Mouse (Mus musculus) adrenal gland, adult 2 months (tissue): ENCODE results near the gene Plet1. TPM values are rescaled to one million over a fixed set of nuclear protein-coding genes. Genes with fewer than 3 reads are reported as not detected.
A peak's percentile ranks its signal among the peaks of the same experiment; 100 is the strongest.

ENCODE experiments used
- DNase-seq: peaks from one replicate; pipeline ENCODE4 v3.0.0; 2021
- polyA plus RNA-seq: library from polyadenylated mRNA; depleted of rRNA; stranded (reverse); fragments of >200 nt; gene quantifications from 2 replicates; pipeline ENCODE4 v1.2.3, GENCODE M21; 2012; rRNA removed
- total RNA-seq, 2 experiments: library from RNA; stranded (reverse); gene quantifications; 2 replicates each; pipeline ENCODE4 v1.2.3; 2021

The Plet1 gene
- total and polyA plus RNA-seq, 3 experiments: 0.46 to 0.59 TPM; not detected in 1

DNA sequence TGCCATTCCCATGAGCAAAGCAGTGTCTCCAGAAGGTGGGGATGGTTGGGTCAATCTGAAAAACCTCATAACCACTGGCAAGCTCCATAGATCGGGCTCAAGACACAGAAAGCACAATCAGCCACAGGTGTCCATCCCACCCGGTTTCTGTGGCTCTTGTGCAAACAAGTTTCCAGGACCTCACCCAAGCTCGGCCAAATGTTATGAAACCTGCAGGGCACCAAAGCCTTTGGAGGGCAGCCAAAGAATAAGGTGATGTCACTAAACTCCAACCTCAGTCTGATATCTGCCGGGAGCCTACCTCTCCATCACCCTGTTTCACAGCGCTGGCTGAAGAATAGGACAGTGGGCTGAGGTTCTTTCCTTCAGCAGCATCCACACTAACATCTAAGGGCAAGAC is 41.6 kb downstream of the Plet1 start:
- no peak for DNase-seq

DNA sequence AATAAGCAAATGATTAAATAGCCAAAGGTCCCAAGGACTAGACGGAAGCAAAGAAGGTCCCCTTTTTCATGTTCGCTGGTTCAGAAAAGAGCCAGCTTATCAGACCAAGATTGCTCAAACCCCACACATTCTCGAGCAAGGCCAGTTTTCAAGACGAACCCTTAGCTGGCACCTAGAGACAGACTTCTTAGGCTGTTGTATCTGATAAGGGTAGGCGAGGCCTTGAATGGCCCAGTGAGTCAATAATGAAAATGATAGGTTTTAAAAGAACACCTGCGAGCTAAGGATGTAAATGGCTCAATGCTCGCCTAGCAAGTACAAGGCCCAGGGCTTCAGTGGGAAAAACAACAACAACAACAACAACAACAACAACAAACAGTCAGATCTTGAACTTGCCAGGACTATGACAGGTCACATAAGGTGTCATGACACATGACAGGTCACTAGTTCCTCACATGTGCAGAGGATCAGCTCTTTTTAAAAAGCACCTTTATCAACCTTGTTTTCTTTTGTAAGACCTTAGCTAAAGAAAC is 42.3 kb downstream of the Plet1 start:
- DNase-seq: no peak

DNA sequence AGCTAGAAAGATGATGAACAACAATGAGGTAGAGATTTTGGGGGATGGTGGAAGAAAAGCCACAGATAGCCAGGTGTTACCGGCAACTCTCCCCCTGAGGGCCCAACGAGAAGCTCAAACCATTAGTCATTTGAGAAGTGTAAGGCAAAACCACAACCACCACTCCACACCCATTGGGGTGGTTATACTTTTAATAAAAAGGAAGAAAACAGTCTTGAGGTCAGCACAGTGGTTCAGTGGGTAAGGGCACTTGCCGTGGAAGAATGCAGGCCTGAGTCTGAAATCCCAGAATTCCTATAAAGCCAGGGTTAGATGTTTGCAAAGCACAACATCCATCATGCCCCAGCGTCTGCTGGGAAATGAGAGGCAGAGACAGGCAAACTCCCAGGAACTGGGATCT is 43.0 kb downstream of the Plet1 start:
- DNase-seq: no peak

DNA sequence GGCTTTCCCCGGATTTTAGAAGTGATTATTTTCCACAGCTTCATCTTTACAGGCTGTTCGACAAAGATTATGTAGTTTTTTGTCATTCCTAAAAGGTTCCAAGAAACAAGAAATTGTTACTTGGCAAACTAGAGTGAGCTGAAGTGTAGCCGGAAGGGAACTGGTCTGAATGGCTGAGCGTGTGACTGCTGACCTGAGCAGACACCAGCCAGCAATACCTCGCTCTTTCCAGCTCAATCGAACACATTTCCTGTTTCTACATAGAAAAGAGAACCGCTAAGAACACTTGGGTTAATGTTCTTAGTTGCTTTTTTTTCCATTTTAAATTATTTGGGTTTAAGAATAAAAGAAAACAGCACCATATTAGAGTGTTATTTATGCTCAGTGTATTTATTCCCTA is 45.8 kb downstream of the Plet1 start:
- no peak for DNase-seq

DNA sequence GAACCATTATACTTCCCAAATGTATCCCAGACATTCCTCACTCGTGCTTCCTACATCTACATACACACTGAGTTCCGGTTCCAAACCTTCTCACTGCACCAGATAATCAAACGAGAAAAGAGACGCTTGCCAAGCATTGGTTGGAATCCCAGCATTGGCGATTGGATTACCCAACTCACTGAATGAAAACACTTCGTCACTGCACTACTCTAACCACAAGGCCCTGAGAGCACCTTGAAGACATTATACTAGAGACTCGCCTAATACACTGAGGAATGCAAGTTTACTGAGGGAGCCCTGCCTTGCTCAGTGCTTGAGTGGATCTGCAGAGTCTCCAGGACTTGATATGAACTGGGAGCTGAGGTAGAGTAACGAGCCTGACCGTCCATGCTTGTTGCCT is 48.1 kb downstream of the Plet1 start:
- no peak for DNase-seq

DNA sequence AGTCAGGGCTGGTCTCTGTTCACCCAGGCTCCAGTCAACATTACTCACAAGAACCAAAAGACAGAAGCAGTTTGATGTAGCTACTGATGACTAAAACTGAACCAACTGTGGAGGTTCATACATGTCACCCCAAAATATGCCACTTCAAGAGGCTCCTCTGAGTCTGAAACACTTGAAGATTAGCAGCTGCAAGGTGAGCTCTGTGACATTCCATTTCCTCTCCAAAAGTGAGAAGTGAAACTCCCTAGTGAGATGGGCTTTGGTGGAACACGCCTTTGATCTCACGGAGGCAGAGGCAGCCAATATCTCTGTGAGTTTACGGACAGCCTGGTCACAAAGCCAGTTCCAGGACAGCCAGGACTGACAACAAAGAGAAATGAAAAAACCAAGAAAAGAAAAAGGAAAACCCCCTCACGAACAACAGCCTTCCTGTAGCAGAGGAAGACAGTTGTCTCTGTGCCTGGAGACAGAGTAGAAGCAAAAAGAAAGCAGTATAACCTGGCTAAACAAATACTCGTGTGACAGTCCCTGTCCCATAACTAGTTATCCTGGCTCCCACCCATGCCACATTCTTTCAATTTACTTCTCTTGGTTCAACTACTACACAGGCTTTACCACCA is 53.6 kb downstream of the Plet1 start:
- no peak for DNase-seq

DNA sequence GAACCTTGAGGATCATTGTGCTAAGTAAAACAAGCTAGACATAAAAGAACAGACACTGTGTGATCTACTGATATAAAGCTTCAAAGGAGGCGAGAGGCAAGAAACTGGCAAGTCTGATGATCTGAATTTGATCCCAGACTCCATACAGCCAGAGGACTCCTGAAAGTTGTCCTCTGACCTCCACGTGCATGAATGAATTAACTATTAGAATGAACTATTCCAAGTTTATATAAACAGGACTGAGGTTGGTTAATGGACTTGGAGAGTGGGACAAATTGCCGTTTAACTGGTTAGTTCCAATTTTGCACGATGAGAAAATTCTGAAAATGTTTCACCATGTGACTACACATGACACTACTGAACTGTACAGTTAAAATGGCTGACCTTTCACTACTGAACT is 54.6 kb downstream of the Plet1 start:
- no peak for DNase-seq

DNA sequence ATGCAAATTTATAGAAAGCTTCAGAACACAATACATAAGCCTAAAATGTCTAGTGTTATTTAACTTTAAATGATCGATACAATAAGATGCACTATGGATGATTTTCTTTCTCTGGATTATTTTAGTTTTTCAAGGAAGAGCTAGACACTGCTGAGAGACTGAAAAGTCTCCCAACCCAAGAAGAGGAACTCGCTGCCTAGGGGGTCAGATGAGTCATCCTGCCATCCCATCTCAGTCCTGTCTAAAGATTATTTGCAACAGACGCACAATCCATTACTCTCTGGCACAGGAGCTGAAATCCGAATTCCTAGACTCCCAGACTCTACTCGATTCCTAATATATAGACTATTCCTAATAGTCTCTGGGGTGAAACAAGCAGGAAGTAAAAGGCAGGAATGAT is 57.9 kb downstream of the Plet1 start:
- no peak for DNase-seq

DNA sequence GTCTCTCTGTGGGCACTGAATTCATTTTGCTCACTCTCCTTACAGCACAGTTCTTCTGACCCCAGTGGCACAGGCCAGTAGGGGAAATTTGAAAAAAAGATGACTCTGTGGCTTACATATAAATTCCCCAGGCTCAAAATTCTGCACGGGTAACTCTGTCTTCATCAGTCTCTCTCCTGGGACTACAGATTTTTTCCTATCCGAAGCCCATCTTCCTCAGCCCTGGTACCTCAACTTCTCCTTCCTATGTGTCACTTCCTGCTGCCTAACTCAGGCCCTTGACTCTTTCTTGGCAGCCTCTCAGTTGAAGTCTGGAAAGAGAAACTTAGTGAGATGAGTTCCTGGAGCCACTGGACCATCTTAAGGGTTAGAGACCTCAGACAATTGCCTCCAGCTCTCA is 59.2 kb downstream of the Plet1 start:
- DNase-seq: no peak

DNA sequence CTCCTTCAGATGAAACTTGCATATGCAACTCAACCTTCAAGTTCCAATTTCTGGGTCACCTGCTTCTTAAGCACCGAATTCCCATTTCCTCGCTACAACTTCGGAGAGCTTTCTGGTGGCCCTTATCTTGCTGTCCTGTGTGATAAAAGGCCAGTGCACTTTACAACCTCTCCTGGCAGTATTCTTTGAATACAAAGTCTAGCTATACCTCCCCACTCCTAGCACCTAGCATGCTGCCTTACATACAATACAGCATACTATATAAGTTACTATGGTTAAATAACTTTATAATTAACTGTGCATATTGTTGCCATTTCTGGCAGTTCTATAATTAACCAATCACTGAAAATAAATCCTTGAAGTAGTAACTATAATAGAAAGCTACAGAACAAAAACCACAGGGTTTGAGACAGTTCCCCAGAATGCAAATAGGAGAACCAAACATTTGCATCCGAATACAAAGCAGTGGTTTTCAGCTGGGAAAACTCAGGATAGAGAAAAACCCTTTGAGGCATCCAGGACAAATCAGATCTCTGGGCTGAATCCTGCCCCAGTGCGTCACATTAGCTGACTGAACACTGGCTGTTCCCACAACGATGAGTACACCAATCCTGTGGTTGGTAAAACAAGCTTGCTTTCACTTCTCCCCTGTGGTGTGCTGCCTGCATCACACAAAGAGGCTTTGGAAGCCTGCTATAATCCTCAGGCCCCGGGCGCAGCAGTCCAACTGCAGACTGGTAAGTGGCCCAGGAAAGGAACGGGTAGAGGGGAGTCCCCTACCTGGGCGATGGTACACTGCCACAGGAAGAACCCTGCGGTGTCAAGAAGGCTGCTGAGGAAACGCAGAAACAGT is 60.1 kb downstream of the Plet1 start, which contains the start of gene Il18:
TSS of gene Il18 (plus strand) at position 587 of the 853 bp plus-strand sequence.
- DNase-seq: peak; percentile 51

DNA sequence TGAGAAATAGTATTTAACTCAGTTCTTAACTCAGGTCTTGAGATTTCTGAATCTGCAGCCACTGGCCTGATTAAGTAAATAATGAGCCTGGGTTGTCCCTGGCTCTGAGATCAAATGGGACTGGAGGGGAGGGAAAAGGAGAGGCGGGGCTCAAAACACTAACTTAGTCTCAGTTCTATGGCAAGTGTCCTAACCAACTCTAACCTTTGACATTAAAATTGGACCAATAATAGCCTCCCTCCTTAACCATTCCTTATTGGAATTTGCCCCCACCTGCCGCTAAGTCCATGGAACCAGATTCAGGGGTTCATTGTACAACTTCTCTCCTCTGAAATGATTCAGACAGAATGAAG is 60.7 kb downstream of the Plet1 start, which contains the start of gene Bco2:
TSS of gene Bco2 (minus strand) at position 88 of the 353 bp plus-strand sequence.
- peak; percentile 45 for DNase-seq

Other genes with a start within 250 kb of the Plet1 start
- 1,000 to 10,000 TPM; 1,087 to 1,247 TPM for gene Rpl10-ps3, start 149.6 kb upstream of the Plet1 start, total RNA-seq
- 7.3 and 8.1 TPM in 2 replicates for gene Rpl10-ps3, start 149.6 kb upstream of the Plet1 start, polyA plus RNA-seq
- gene Pts, start 34.2 kb downstream of the Plet1 start, total RNA-seq: 10 to 100 TPM; 59.5 to 72.8 TPM
- gene Pts, start 34.2 kb downstream of the Plet1 start, polyA plus RNA-seq: 22.7 and 26.8 TPM in 2 replicates
- 1 to 10 TPM; 6.1 to 6.7 TPM for gene Il18, start 60.3 kb downstream of the Plet1 start, total RNA-seq
- gene Il18, start 60.3 kb downstream of the Plet1 start, polyA plus RNA-seq: 1.6 and 2.1 TPM in 2 replicates
- 1 to 10 TPM; 4.5 to 5.0 TPM for gene Bco2, start 60.7 kb downstream of the Plet1 start, total RNA-seq
- gene Bco2, start 60.7 kb downstream of the Plet1 start, polyA plus RNA-seq: 0.10 and 0.16 TPM in 2 replicates
- gene Tex12, start 66.8 kb downstream of the Plet1 start, total RNA-seq: not detected
- gene Tex12, start 66.8 kb downstream of the Plet1 start, polyA plus RNA-seq: not detected in 2 replicates
- gene Sdhd, start 109.3 kb downstream of the Plet1 start, total RNA-seq: 100 to 1,000 TPM; 249 to 334 TPM
- 248 and 267 TPM in 2 replicates for gene Sdhd, start 109.3 kb downstream of the Plet1 start, polyA plus RNA-seq
- 100 to 1,000 TPM; 213 to 216 TPM for gene Timm8b, start 109.4 kb downstream of the Plet1 start, total RNA-seq
- gene Timm8b, start 109.4 kb downstream of the Plet1 start, polyA plus RNA-seq: 33.0 and 58.2 TPM in 2 replicates
- 1 to 10 TPM; 1.2 to 3.4 TPM for gene Pih1d2, start 122.8 kb downstream of the Plet1 start, total RNA-seq
- gene Pih1d2, start 122.8 kb downstream of the Plet1 start, polyA plus RNA-seq: 0.26 and 0.38 TPM in 2 replicates
- gene Nkapd1, start 122.9 kb downstream of the Plet1 start, total RNA-seq: 10 to 100 TPM; 20.9 to 26.8 TPM
- 6.8 and 7.3 TPM in 2 replicates for gene Nkapd1, start 122.9 kb downstream of the Plet1 start, polyA plus RNA-seq
- gene Dlat, start 165.3 kb downstream of the Plet1 start, total RNA-seq: 100 to 1,000 TPM; 152 to 160 TPM
- gene Dlat, start 165.3 kb downstream of the Plet1 start, polyA plus RNA-seq: 30.1 and 32.5 TPM in 2 replicates
- gene Dixdc1, start 245.0 kb downstream of the Plet1 start, total RNA-seq: 1 to 10 TPM; 5.2 to 8.9 TPM
- 1.7 and 1.8 TPM in 2 replicates for gene Dixdc1, start 245.0 kb downstream of the Plet1 start, polyA plus RNA-seq